Mouse (Mus musculus) heart, adult 2 months (tissue): ENCODE measurements at regions not wholly inside any gene's neighbourhood (a gene's known extent, or its start where the extent isn't known, plus 50 kb on each side); places are given as distances from the start of the nearest gene placed in this dataset.

Source experiments
- CTCF ChIP-seq: fragments of 200-600 bp; IDR thresholded peaks from 2 replicates; pipeline ENCODE4 v1.8.1; 2022; ENCODE audit warnings: antibody characterized with exemption, mild to moderate bottlenecking, moderate library complexity
- EP300 ChIP-seq: fragments of 200-500 bp; IDR thresholded peaks from 2 replicates; pipeline ENCODE4 v1.6.1; 2011; ENCODE audit warnings: low read depth, low read length, control low read depth; ENCODE audit not compliant: insufficient read depth
- POLR2A ChIP-seq: fragments of 200-500 bp; IDR thresholded peaks from 2 replicates; pipeline ENCODE4 v1.6.1; 2011; ENCODE audit warnings: mild to moderate bottlenecking, low read depth, low read length, control low read depth; ENCODE audit not compliant: insufficient read depth

GRCm38 (mm10) chr13:60322579-60322978, 145.4 kb upstream of the Gas1 start:
- no peak for TF ChIP-seq POLR2A
- TF ChIP-seq CTCF: no peak
- TF ChIP-seq EP300: no peak
